Mouse (Mus musculus) forebrain, postnatal 0 days (tissue): ENCODE measurements around the gene Atp7a. TPM values are rescaled to one million over a fixed set of nuclear protein-coding genes. Genes with fewer than 3 reads are reported as not detected.
A peak's percentile ranks its signal among the peaks of the same experiment; 100 is the strongest.
"Not testable (repeated sequence)": the region's sequence is repeated elsewhere in the genome, so short reads cannot be mapped to it uniquely, and the experiment has no call there.

Experiments
- ATAC-seq: fragments of 200-750 bp; cut with Nextera tagmentation; 2 replicates; pipeline ENCODE4 v1.8.0; 2017; ENCODE audit warnings: mild to moderate bottlenecking, moderate library complexity
- DNase-seq: peaks from one replicate; pipeline ENCODE4 v3.0.0-alpha.2; 2015
- H3K27ac ChIP-seq: fragments of 300-500 bp; sonication (generic); 2 replicates; pipeline ENCODE4 v1.5.1; 2014; ENCODE audit warnings: low read depth, mild to moderate bottlenecking, antibody characterized with exemption, low read length, moderate library complexity, mixed read lengths
- H3K27me3 ChIP-seq: fragments of 300-500 bp; sonication (generic); 2 replicates; pipeline ENCODE4 v1.6.1; 2014; ENCODE audit warnings: mild to moderate bottlenecking, low read length, mixed read lengths; ENCODE audit not compliant: insufficient read depth
- H3K36me3 ChIP-seq: fragments of 300-500 bp; sonication (generic); 2 replicates; pipeline ENCODE4 v1.6.1; 2014; ENCODE audit warnings: mild to moderate bottlenecking, moderate library complexity; ENCODE audit not compliant: insufficient read depth
- H3K4me1 ChIP-seq: fragments of 300-500 bp; sonication (generic); 2 replicates; pipeline ENCODE4 v1.6.1; 2014; ENCODE audit warnings: antibody characterized with exemption; ENCODE audit not compliant: insufficient read depth
- H3K4me2 ChIP-seq: fragments of 300-500 bp; sonication (generic); 2 replicates; pipeline ENCODE4 v1.6.1; 2014; ENCODE audit warnings: low read depth, mild to moderate bottlenecking, moderate library complexity
- H3K4me3 ChIP-seq: fragments of 300-500 bp; sonication (generic); 2 replicates; pipeline ENCODE4 v1.5.1; 2014; ENCODE audit warnings: low read depth, low read length, mixed read lengths
- H3K9ac ChIP-seq: fragments of 300-500 bp; sonication (generic); 2 replicates; pipeline ENCODE4 v1.6.1; 2014; ENCODE audit warnings: mild to moderate bottlenecking
- H3K9me3 ChIP-seq: fragments of 300-500 bp; sonication (generic); 2 replicates; pipeline ENCODE4 v1.6.1; 2016; ENCODE audit warnings: low read length
- CTCF ChIP-seq: sonication (generic); IDR thresholded peaks from 2 replicates; pipeline ENCODE4 v1.5.1; 2016; ENCODE audit warnings: antibody characterized with exemption, control low read depth, low read depth
- WGBS: fragments of 180-500 bp; shearing (Covaris S2); extraction: QIAGEN DNeasy Blood & Tissue Kit; methylation state at CpG from one replicate; pipeline ENCODE4 v1.1.7; 2014; 5-methylcytosine and 5-hydroxymethylcytosine counted together
- polyA plus RNA-seq: library from polyadenylated mRNA; unstranded; fragments of >200 nt; fragmentation: Nextera tagmentation; extraction: Ambion mirVana; gene quantifications from 2 replicates; pipeline ENCODE4 v1.2.1, GENCODE M21; 2015
- total RNA-seq: library from RNA; depleted of rRNA; stranded (reverse); fragments of >200 nt; gene quantifications from 2 replicates; pipeline ENCODE4 v1.2.3, GENCODE M21; 2014; rRNA removed

Gene Atp7a
- total RNA-seq (11.7 and 14.6 TPM in 2 replicates), polyA plus RNA-seq (4.2 and 6.5 TPM in 2 replicates)

GRCm38 (mm10) chrX:106026418-106027342 lies at the start of gene Atp7a:
Gene Atp7a, plus strand, starts transcription at chrX:106027276.
- Histone ChIP-seq H3K27me3 (no peaks in the 10 kb centered on the region), H3K9ac (peak within 1 kb of the TSS; percentile 56), H3K4me1 (peaks cover 3% of the 10 kb centered on the region), H3K9me3 (no peaks in the 10 kb centered on the region), H3K36me3 (no peaks in the 10 kb centered on the region), H3K4me2 (peak within 1 kb of the TSS; percentile 45), H3K4me3 (peak within 1 kb of the TSS; percentile 58), H3K27ac (peak within 1 kb of the TSS; percentile 59; the same call in 1 of the 2 replicates)
- ATAC-seq (peak; percentile 98), DNase-seq (peak; percentile 93)
- TF ChIP-seq CTCF = peak; percentile 82
- WGBS = 30% methylated on average over 36 of the region's 36 CpGs

- ATAC-seq = peak; percentile 84
- Histone ChIP-seq H3K9me3 (no peaks in the 10 kb centered on the region), H3K4me3 (no peak overlapping the region), H3K4me2 (no peak overlapping the region), H3K36me3 (no peaks in the 10 kb centered on the region), H3K27ac (no peak overlapping the region), H3K9ac (no peak overlapping the region), H3K4me1 (no peaks in the 10 kb centered on the region), H3K27me3 (no peaks in the 10 kb centered on the region)
- TF ChIP-seq CTCF = no peak
- 51% methylated on average over 1 of the region's 1 CpGs for WGBS
- peak; percentile 14 for DNase-seq
These were observed 25.5 kb upstream of the Atp7a start for GRCm38 (mm10) chrX:106001605-106002004.

- no peaks in the 10 kb centered on the region for H3K9me3 ChIP-seq
- no peaks in the 10 kb centered on the region for H3K36me3 ChIP-seq
- no peak for ATAC-seq
- no peaks in the 10 kb centered on the region for H3K27me3 ChIP-seq
- no peak for DNase-seq
- H3K4me2 ChIP-seq = peak overlapping the region; percentile 52
- WGBS = 22% methylated on average over 3 of the region's 3 CpGs
- no peak for TF ChIP-seq CTCF
- no peaks in the 10 kb centered on the region for H3K4me1 ChIP-seq
- peak overlapping the region; percentile 56 for H3K4me3 ChIP-seq
- no peak overlapping the region for H3K27ac ChIP-seq
- no peak overlapping the region; the same call in 1 of the 2 replicates for H3K9ac ChIP-seq
These were observed 16.3 kb upstream of the Atp7a start for GRCm38 (mm10) chrX:106010762-106011161.

- no peaks in the 10 kb centered on the region for H3K27me3 ChIP-seq
- ATAC-seq = peak; percentile 88
These were observed 15.5 kb upstream of the Atp7a start, which contains the start of gene Magt1 for GRCm38 (mm10) chrX:106011465-106012159. Gene Magt1, minus strand, starts transcription at chrX:106011906.

GRCm38 (mm10) chrX:106012559-106012958 lies 14.5 kb upstream of the Atp7a start:
- H3K36me3 ChIP-seq = no peaks in the 10 kb centered on the region
- no peaks in the 10 kb centered on the region for H3K9me3 ChIP-seq
- peak overlapping the region; percentile 56 for H3K4me3 ChIP-seq
- 81% methylated on average over 3 of the region's 3 CpGs for WGBS
- no peak for TF ChIP-seq CTCF
- ATAC-seq = no peak
- no peaks in the 10 kb centered on the region for H3K27me3 ChIP-seq
- no peaks in the 10 kb centered on the region for H3K4me1 ChIP-seq
- peak overlapping the region; percentile 85 for H3K27ac ChIP-seq
- DNase-seq = no peak
- no peak overlapping the region for H3K9ac ChIP-seq
- H3K4me2 ChIP-seq = peak overlapping the region; percentile 55

More at GRCm38 (mm10) chrX:106011465-106012159, 15.5 kb upstream of the Atp7a start, which contains the start of gene Magt1:
- TF ChIP-seq CTCF = no peak
- H3K4me3 ChIP-seq = peak within 1 kb of the TSS; percentile 56
- peak within 1 kb of the TSS; percentile 55 for H3K4me2 ChIP-seq
- H3K9ac ChIP-seq = peak within 1 kb of the TSS; percentile 45
- H3K9me3 ChIP-seq = no peaks in the 10 kb centered on the region
- H3K36me3 ChIP-seq = no peaks in the 10 kb centered on the region
- DNase-seq = peak; percentile 86
- 30% methylated on average over 45 of the region's 45 CpGs for WGBS
- peak within 1 kb of the TSS; percentile 85 for H3K27ac ChIP-seq
- no peaks in the 10 kb centered on the region for H3K4me1 ChIP-seq

DNA sequence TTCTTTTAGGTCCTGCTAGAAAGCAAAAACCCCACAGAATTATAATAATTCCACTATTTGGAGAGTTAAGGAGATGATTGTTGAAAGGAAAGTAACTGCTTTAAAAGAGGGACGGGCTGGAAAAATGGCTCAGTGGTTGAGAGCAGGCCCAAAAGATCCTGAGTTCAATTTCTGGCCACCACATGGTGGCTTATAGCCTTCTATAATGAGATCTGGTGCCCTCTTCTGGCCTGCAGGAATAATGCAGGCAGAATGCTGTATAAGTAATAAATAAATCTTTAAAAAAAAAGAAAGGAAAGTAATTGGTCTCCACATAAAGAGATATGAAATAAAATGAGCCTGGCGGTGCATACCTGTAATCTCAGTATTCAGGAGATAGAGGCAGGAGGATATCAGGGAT lies 13.9 kb upstream of the Atp7a start:
- no peaks in the 10 kb centered on the region for H3K27me3 ChIP-seq
- H3K27ac ChIP-seq = no peak overlapping the region
- H3K36me3 ChIP-seq = no peaks in the 10 kb centered on the region
- no peaks in the 10 kb centered on the region for H3K9me3 ChIP-seq
- H3K9ac ChIP-seq = no peak overlapping the region
- TF ChIP-seq CTCF = peak; percentile 70
- no peak for ATAC-seq
- 29% methylated on average over 2 of the region's 2 CpGs for WGBS
- H3K4me3 ChIP-seq = no peak overlapping the region
- peak; percentile 70 for DNase-seq
- H3K4me2 ChIP-seq = no peak overlapping the region
- no peaks in the 10 kb centered on the region for H3K4me1 ChIP-seq

DNA sequence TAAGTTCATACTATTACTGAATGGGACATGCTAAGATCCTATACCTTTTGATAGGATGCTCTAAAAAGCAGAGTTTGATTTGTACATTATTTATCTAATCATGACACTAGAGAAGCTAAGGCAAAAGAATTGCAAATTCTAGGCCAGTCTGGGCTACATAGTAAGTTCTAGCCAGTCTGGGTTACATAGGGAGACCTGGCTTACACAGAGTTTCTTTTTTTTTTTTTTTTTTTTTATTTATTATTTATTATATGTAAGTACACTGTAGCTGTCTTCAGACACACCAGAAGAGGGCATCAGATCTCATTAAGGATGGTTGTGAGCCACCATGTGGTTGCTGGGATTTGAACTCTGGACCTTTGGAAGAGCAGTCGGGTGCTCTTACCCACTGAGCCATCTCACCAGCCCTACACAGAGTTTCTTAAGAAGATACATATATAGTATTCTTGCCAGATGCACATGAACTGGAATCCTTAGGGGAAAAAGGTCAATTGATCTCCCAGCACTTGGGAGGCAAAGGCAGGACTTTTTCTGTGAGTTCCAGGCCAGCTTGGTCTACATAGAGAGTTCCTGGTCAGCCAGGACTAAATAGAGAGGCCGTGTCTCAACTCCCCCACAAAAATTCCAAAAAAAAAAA lies 12.2 kb upstream of the Atp7a start:
- 73% methylated on average over 2 of the region's 2 CpGs for WGBS
- DNase-seq, H3K4me1 ChIP-seq, H3K4me3 ChIP-seq, H3K36me3 ChIP-seq, H3K4me2 ChIP-seq, H3K27me3 ChIP-seq, ATAC-seq, H3K9ac ChIP-seq, H3K9me3 ChIP-seq, H3K27ac ChIP-seq: not testable (repeated sequence)
